Mouse (Mus musculus) c-Kit-positive CD71-negative TER-119-negative erythroid progenitor cells, embryonic 14.5 days (primary cell): Measurements from ENCODE around the gene Cebpe.
A peak's percentile ranks its signal among the peaks of the same experiment; 100 is the strongest.

Source experiments
- DNase-seq: peaks from one replicate; pipeline ENCODE4 v3.0.0-alpha.2; 2013; ENCODE audit warnings: low read depth

The Cebpe gene

DNA sequence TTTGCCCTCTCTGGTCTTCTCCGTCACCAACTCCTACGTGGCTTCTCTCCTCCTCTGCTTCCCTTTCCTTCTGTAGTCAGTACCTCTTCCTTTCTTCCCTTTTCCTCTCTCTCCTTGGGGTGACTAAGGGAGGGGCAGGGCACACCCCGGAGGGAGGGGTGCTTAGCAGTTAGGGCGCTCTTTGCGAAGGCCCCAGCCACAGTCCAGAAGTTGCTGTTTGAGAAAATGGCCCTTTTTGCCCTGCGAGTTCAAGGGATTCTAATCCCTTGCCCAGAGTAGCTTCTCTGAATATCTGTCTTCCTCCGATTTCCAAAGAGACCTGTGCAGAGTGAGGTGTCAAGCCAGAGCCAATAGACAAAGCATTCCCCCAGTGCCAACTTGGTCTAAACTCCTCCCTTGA, at the start of gene Cebpe:
Gene Cebpe, minus strand, starts transcription at position 101 of the 400 bp plus-strand sequence.
- DNase-seq, result no peak

DNA sequence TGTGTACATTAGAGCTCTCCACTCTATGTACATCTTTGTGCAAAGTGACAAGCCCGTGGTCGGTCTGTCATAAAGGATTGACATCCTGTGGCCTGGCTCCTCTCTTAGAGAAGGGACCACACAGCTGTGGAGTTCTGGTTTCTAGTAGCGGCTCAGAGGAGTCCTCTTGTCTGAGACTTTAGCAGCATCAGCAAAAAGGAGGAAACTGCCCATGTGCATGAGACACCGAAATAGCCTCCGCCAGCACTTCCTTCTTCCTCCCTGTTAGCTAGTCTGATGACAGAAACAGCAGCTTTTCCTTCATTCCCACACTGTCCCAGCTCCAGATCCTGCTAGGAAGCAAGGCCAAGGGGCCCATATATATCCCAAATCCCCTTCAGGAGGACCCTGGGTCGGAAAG, 44.4 kb upstream of the Cebpe start:
- DNase-seq, result no peak

DNA sequence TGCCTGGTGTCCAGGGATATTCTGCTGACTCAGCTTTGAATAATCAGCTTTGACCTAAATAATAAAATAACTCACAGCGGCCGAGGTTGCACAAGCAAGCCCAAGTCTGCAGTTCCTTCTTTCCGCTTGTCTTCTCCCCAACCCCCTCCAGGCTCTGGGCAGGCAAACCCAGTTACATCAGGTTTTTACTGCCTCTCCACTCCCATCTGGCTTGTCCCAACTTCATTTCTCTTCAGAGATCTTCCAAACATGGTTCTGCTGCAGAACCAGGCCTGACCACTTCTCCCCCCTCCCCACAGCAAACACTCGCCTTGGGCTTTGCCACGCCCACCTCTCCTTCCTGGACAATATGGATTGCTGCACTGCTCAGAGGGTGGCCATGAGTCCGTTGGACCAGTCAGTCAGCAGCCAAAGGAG, 42.6 kb upstream of the Cebpe start:
- peak; percentile 28 for DNase-seq

GRCm38 (mm10) chr14:54753986-54754601, 42.1 kb upstream of the Cebpe start:
- DNase-seq, result no peak

- DNase-seq, result no peak
Measured at GRCm38 (mm10) chr14:54752938-54753337, 41.0 kb upstream of the Cebpe start.

- no peak for DNase-seq
Measured at GRCm38 (mm10) chr14:54751768-54752167, 39.8 kb upstream of the Cebpe start.

DNA sequence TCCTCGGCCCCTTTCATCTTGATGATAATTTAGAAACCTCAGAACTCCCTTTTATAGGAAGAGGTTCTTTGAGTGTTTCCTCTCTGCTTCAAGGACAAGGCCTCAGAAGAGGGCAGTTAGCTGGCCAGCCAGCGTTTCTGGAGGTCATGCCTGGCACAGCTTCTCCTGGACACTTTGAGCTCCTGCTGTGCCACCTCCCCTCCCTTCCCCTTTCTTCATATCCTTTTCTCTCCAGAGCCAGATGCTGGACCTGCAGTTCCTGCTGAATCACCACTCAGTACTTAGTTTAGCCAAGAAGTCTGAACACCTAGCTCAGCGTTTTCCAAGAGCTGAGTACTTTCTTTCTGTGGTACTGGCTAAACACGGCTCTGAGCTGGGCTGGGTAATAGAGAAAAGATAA, 37.3 kb upstream of the Cebpe start:
- no peak for DNase-seq

DNA sequence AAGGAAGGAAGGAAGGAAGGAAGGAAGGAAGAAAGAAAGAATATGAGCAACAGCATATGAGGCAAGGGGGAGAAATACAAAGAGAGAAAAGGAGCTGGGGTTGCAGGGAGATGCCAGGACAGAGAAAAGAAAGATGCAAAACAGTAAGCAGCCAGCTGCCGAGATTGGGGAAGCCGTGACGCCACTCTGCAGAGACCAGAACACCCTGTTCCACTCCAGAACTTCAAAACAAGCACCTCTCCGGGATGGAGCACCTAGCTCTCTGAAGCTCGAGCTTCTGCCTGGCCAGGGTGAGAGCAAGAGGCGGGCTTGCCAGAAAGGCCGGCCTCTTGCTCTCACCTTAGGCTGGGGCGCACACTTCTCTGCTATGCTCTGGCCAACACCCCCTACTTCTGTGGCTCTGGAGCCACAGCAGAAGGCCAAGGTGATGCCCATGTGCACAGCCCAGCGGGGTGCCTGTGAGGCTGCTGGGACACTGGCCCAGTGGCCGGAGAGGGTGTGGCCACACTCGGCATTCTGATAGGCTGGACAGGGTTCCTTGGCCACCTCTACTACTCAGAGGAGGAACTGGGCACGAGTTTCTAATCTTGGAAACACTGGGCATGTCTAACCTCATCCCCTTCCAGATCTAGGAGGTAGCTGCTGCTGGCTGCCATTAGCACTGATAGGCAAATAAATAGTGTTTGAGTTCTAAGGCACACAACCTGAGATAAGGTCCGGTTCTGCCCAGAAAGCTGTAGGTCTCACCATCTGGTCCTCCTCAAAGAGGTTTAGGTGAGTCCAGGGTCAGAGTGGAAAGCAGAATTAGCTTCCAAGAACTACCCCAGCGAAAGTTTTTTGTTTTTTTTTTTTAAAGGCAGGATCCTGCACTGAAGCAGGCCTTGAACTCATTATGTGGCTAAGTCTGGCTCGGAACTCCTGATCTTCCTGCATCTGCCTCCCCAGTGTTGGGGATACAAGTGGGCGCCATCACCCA, 36.3 kb upstream of the Cebpe start:
- DNase-seq, result no peak

DNA sequence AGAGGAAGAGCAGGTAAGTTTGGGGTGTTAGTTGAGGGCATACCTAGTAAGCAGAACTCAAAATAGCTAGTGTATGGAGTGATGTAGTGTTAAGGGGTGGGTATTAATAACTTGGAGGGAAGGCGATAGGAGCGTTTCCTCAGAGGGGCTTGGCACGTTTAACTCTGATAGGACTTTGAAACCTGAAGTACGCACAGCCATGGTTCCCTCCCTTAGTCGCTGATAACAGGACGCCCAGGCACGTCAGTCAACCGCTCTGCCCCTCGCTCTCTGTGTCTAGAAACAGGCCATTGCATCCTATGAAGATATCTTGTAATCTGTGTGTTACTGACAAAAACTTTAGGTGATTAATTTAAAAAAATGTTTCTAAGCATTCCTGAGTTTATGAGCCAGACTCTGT, 34.1 kb upstream of the Cebpe start:
- no peak for DNase-seq

DNA sequence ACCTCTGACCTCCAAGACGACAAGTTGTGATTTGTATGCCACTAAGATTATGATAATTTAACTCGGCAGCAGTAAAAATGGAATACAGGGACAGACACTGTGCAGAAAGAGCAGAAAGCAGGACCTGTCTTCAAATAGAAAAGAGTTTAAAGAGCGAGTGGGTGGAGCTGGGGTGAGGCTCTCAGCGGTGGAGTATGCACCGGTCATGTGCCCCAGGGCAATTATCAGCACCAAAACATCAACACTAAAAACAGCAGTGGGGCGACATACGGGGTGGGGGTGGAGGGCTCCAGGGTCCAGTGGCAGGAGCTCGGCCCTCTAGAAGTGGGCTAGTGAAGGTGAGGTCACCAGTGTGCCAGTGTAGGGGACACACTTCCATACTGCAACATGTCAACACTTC, 32.5 kb upstream of the Cebpe start:
- no peak for DNase-seq

DNA sequence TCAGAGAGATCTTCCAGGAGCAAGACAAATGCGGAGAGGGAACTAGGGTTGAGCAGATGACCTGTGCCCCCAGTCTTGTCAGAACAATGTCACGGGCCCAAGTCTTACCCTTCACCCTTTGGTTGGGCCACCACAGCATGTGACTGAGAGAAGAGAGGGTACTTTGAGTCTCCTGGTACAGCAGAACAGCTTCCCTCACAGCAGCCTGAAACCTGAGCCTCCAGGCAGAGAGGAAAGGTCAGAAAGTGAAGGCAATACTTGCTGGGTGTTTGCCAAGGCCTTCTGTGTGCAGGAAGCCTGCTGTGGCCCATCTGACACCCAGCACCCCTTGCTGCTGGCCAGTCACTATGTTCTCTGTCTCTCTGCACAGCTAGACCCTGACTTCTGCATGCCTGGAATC, 30.4 kb upstream of the Cebpe start:
- no peak for DNase-seq

DNA sequence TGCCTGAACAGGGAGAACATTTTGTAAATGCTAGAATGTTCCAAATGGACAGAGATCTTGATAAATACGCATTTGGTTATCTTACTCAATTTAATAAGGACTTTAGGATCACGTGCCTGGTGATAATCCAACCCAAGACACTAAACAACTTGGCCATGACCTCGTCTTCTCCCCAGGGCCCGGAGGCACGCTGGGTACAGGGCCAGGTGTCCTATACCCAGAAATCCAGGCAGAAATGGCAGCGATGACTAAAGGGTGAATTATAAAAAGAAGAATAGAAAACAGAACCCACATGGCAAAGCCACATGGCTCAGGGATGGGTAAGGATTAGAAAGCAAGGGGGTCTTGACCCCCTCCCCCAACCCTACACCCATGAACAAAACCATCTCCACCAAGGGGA, 29.7 kb upstream of the Cebpe start:
- DNase-seq, result no peak

DNA sequence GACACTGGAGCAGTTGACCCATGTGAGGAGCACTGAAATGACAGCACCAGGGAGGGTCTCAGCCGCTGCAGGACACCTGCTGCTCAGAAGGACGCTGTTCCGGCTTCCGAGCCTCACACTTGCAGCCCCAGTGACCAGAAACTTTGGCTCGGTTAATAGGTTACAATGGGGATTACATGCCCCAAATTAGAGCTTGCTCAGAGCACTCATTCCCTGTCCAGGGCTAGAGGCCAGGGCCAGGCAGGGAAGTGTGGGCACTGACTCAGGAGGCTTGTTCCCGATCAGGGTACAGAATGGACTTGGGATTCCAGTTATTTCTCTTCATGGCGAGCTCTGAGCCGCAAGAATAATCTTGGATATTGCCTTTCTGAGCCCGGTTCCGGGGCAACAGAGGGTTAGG, 25.7 kb upstream of the Cebpe start:
- DNase-seq, result no peak

GRCm38 (mm10) chr14:54736555-54737552, 24.9 kb upstream of the Cebpe start:
- DNase-seq, result no peak

DNA sequence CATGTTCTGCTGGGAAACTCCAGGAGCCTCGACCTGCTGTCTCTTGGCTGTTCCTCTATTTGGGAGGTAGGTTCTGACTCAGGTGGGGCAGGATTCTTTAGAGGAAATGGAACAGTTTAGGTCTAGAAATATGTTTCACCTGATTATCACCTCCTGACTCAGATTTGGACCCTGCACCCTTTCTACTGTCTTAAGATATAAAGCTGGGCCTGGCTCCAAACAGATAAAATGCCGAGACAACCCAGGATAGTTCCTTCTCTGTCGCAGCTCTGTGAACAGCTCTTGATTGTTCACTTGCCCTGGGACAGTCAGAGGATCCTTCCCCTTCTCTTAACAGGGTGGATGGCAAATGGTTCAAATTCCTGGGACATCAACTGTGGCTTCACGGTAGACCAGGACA, 23.2 kb upstream of the Cebpe start:
- DNase-seq, result no peak

DNA sequence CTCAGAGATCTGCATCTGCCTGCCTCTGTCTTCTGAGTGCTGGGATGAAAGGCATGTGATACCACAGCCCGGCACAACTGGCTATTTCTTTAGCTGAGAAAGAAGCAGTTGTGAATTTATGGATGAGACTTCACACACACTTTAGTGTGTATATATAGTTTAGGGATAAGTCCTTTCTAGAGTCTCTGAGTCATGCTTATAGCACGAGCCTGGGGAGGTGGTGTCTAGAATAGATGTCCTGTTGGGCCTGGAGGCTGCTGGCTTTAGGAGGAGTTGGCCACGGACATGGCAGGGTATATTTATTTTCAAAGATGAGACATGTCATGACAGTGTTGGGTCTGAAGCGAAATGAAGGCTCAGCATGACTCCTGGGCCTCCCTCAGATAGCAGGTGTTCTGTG, 22.0 kb upstream of the Cebpe start:
- no peak for DNase-seq

- no peak for DNase-seq
Measured at GRCm38 (mm10) chr14:54732206-54732605, 20.2 kb upstream of the Cebpe start.

- DNase-seq, result no peak
Measured at GRCm38 (mm10) chr14:54730305-54730704, 18.3 kb upstream of the Cebpe start.

- no peak for DNase-seq
Measured at GRCm38 (mm10) chr14:54728823-54729653, 17.1 kb upstream of the Cebpe start.

DNA sequence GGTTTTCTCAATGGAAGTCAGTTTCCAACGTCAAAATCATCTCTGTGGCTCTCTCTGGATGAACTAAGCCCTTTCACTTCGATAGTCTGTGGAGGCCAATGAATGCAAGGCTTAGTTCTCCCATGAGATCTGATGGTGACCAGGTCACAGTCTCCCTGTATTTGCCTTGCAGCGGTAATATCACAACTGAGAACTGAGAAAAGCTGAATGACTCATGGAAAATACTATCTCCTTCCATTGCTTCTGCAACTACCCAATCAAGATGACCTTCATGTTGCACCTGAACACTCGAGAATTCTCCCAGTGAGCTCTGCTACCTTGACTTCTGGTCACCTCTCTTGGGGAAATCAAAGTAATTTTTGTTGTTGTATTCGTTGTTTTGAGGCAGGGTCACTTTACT, 15.6 kb upstream of the Cebpe start:
- no peak for DNase-seq

DNA sequence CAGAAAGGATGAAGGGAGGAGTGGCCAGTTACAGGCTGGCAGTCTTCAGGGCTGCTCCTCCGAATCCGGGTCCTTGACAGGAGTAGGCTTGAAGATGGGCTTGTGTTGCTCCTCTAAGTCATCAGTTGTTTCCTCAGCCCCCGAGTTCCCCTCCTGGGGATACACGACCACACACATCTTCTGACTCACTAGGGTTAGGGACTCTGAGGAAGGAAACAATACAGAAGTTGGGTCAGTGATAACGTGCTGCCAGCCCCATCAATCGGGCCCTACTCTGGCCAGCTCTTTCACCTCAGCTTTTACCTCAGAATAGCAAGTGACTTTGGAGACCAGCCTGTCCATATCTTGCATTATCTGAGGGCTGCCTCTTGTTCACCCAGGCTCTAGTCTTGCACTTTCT, 12.1 kb upstream of the Cebpe start:
- DNase-seq, result no peak
